Mouse (Mus musculus) monocyte, adult 59 days (primary cell): ENCODE data around the gene Crlf3. TPM values are rescaled to one million over a fixed set of nuclear protein-coding genes. Genes with fewer than 3 reads are reported as not detected.

Source experiments
- total RNA-seq, 2 experiments: library from RNA; stranded (reverse); gene quantifications; one replicate each; pipeline ENCODE4 v1.2.4; 2023

Gene Crlf3
- total RNA-seq: 100 to 1,000 TPM; 107 to 112 TPM

GRCm38 (mm10) chr11:80080826-80081728 lies at the start of gene Crlf3:
Gene Crlf3 (minus strand): TSS chr11:80080991.

GRCm38 (mm10) chr11:80088917-80089816 lies 8.4 kb upstream of the Crlf3 start, which contains the start of gene Atad5:
Gene Atad5 (plus strand): TSS chr11:80089400.

Other genes with a start within 250 kb of the Crlf3 start
- gene Utp6, start 118.6 kb downstream of the Crlf3 start, total RNA-seq: 10 to 100 TPM; 23.5 to 29.7 TPM
- gene Suz12, start 87.9 kb downstream of the Crlf3 start, total RNA-seq: 10 to 100 TPM; 37.9 to 38.9 TPM
- gene Atad5, start 8.4 kb upstream of the Crlf3 start, total RNA-seq: 1 to 10 TPM; 2.8 to 3.5 TPM
- 1 to 10 TPM; 5.6 to 7.3 TPM for gene Tefm, start 61.2 kb upstream of the Crlf3 start, total RNA-seq
- gene Adap2, start 73.1 kb upstream of the Crlf3 start, total RNA-seq: 10 to 100 TPM; 53.1 to 68.0 TPM
- gene Rnf135, start 102.9 kb upstream of the Crlf3 start, total RNA-seq: 10 to 100 TPM in 1 of 2 experiments, 1 to 10 TPM in 1; 9.9 to 11.4 TPM
- gene Rhot1, start 128.0 kb upstream of the Crlf3 start, total RNA-seq: 10 to 100 TPM; 39.2 to 41.1 TPM
- under 1 TPM; 0.49 to 0.66 TPM for gene Rhbdl3, start 219.9 kb upstream of the Crlf3 start, total RNA-seq